Mouse (Mus musculus) liver, embryonic 15.5 days (tissue): ENCODE results near the gene Mitf. TPM values are rescaled to one million over a fixed set of nuclear protein-coding genes. Genes with fewer than 3 reads are reported as not detected.

Source experiments
- ATAC-seq: fragments of 200-750 bp; cut with Nextera tagmentation; 2 replicates; pipeline ENCODE4 v1.8.0; 2017; ENCODE audit warnings: moderate number of reproducible peaks, mild to moderate bottlenecking, moderate library complexity; ENCODE audit not compliant: insufficient read depth
- H3K27ac ChIP-seq: fragments of 300-500 bp; sonication (generic); replicated peaks from 2 replicates; pipeline ENCODE4 v1.5.1; 2015; ENCODE audit warnings: mild to moderate bottlenecking, inconsistent platforms
- H3K27me3 ChIP-seq: fragments of 300-500 bp; sonication (generic); 2 replicates; pipeline ENCODE4 v1.6.1; 2015; ENCODE audit warnings: mild to moderate bottlenecking, inconsistent platforms
- H3K36me3 ChIP-seq: fragments of 300-500 bp; sonication (generic); replicated peaks from 2 replicates; pipeline ENCODE4 v1.6.1; 2015; ENCODE audit warnings: moderate library complexity, mild to moderate bottlenecking, inconsistent platforms
- H3K4me1 ChIP-seq: fragments of 300-500 bp; sonication (generic); replicated peaks from 2 replicates; pipeline ENCODE4 v1.6.1; 2015; ENCODE audit warnings: inconsistent platforms
- H3K4me2 ChIP-seq: fragments of 300-500 bp; sonication (generic); 2 replicates; pipeline ENCODE4 v1.6.1; 2015; ENCODE audit warnings: moderate library complexity, mild to moderate bottlenecking, inconsistent platforms
- H3K4me3 ChIP-seq: fragments of 300-500 bp; sonication (generic); replicated peaks from 2 replicates; pipeline ENCODE4 v1.5.1; 2015; ENCODE audit warnings: mild to moderate bottlenecking, inconsistent platforms
- H3K9ac ChIP-seq: fragments of 300-500 bp; sonication (generic); 2 replicates; pipeline ENCODE4 v1.6.1; 2015; ENCODE audit warnings: moderate library complexity, mild to moderate bottlenecking, inconsistent platforms
- H3K9me3 ChIP-seq: fragments of 300-500 bp; sonication (generic); replicated peaks from 2 replicates; pipeline ENCODE4 v1.6.1; 2016; ENCODE audit warnings: inconsistent platforms
- WGBS: fragments of 180-500 bp; shearing (Covaris S2); methylation state at CpG from one replicate; pipeline ENCODE4 v1.1.7; 2015; ENCODE audit warnings: mixed read lengths; ENCODE audit not compliant: insufficient replicate concordance; 5-methylcytosine and 5-hydroxymethylcytosine counted together
- polyA plus RNA-seq: library from polyadenylated mRNA; unstranded; fragments of >200 nt; fragmentation: Nextera tagmentation; extraction: Ambion mirVana; gene quantifications from 2 replicates; pipeline ENCODE4 v1.2.1, GENCODE M21; 2015

The Mitf gene
- polyA plus RNA-seq, 1 experiment from 2014 or later, result 0.51 TPM

DNA sequence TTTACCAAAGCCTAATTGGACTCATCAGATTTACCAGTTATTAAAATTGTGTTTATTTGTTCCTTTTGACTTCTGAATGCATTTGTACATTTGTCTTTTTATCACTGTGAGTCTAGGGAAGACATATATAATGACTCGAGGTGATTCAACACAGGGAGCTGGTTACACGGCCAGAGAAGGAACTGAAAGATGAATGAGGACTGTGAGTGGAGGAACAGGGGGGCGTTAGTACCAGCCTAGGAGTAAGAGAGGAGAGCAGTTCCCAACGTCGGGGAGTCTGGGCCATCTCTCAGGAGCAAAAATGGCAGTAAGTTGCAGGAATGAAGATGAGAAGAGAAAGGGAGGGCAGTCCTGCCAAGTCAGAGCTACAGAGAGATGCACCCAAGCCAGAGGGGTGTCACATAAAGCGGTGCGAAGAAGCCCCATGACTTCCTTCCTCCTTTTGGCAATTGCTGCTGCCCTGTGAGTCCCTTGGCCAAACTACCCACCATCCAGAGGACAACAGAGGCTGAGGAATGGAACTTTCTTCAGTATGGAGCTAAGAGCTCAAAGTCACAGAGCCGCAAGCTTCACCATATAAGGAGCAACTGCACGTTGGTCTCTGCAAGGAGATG is 18.4 kb upstream of the Mitf start:
- no peak overlapping the region for H3K27ac ChIP-seq
- WGBS, result 36% methylated on average over 9 of the region's 9 CpGs
- H3K4me3 ChIP-seq, result no peak overlapping the region
- ATAC-seq, result no peak
- no peak overlapping the region for H3K9ac ChIP-seq
- no peaks in the 10 kb centered on the region for H3K9me3 ChIP-seq
- no peaks in the 10 kb centered on the region for H3K36me3 ChIP-seq
- no peaks in the 10 kb centered on the region for H3K4me1 ChIP-seq
- H3K4me2 ChIP-seq, result no peak overlapping the region
- H3K27me3 ChIP-seq, result no peaks in the 10 kb centered on the region

DNA sequence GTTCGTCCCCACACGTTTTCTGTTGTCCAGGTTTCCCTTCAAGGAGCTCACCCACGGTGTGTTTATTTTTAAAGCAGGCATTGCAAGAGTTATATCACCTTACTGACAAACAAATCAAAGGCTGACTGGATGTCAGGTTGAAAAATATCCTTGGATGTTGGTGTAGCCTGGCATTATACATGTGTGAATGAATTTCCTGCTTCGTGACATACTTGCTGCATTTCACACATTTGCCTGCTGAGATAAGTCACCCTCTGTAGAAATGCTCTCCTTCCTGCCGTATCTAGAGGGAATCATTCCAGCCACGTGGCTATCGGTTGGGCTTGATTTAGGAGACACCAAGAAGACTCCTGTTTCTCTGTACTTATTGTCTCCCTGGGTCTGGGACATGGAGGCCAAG is 17.2 kb upstream of the Mitf start:
- Histone ChIP-seq H3K36me3 (no peaks in the 10 kb centered on the region), H3K4me3 (no peak overlapping the region), H3K4me2 (no peak overlapping the region), H3K27ac (no peak overlapping the region), H3K9ac (no peak overlapping the region), H3K27me3 (no peaks in the 10 kb centered on the region), H3K4me1 (no peaks in the 10 kb centered on the region), H3K9me3 (no peaks in the 10 kb centered on the region)
- no peak for ATAC-seq
- WGBS, result 43% methylated on average over 7 of the region's 7 CpGs

DNA sequence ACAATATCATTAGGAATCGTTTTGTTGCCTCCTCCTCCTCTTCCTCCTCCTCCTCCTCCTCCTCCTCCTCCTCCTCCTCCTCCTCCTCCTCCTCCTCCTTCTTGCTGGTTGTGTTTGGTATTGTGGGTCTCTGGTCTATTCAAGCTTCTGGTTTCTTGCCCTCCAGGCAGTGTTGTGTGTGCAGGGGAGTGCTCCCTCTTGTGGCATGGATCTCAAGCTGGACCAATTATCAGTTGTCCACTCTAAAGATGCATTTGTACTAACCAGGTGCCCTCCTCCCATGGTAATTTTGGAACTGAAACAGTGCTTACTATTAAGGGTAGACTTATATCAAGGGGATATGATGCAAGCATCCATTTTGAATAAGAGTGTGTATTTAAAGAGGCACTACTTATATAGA is 14.7 kb upstream of the Mitf start:
- no peak overlapping the region for H3K4me2 ChIP-seq
- no peak for ATAC-seq
- no peak overlapping the region for H3K9ac ChIP-seq
- H3K27ac ChIP-seq, result no peak overlapping the region
- H3K4me3 ChIP-seq, result no peak overlapping the region
- H3K9me3 ChIP-seq, result no peaks in the 10 kb centered on the region
- WGBS, result 27% methylated on average over 1 of the region's 1 CpGs
- H3K27me3 ChIP-seq, result no peaks in the 10 kb centered on the region
- no peaks in the 10 kb centered on the region for H3K4me1 ChIP-seq
- H3K36me3 ChIP-seq, result no peaks in the 10 kb centered on the region

DNA sequence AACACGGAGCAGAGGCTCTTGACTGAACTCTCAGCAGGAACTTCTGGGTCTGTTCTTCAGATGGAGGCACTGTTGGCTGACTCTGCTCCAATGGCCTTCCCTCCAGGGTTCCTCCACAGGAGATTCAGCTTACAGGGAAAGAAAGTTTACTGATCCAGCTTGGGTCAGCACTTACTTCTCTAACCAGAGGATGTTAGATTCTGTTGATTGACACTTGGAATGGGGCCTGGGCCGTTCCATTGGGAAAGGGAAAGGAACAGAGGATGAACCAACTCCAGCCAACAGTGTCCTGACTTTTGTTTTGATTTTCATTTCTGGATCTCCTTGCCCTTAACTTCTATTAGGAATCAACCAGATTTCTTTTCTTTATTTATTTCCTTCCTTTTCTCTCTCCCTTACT is 11.7 kb upstream of the Mitf start:
- H3K4me2 ChIP-seq, result no peak overlapping the region
- 30% methylated on average over 2 of the region's 2 CpGs for WGBS
- H3K4me1 ChIP-seq, result no peaks in the 10 kb centered on the region
- no peaks in the 10 kb centered on the region for H3K36me3 ChIP-seq
- no peak overlapping the region for H3K9ac ChIP-seq
- no peak overlapping the region for H3K4me3 ChIP-seq
- no peak overlapping the region for H3K27ac ChIP-seq
- H3K27me3 ChIP-seq, result no peaks in the 10 kb centered on the region
- no peaks in the 10 kb centered on the region for H3K9me3 ChIP-seq
- no peak for ATAC-seq

DNA sequence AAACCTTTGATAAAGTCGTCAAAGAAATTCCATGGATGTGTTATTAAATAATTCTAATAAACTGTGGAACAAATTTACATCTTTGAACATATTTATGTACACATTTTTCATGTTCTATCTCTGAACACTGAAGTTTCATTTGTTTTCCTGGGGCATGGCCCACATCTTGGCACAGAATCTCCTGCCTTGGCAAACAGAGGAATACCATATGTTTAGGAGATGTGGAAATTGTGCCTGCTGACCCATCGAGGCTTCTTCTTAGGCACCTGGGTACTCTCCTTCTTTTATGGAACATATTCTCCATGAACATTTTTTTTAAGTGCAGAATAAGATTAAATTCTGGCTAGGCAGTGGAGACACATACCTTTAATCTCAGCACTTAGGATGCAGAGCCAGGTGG is 6.2 kb upstream of the Mitf start:
- no peaks in the 10 kb centered on the region for H3K36me3 ChIP-seq
- no peaks in the 10 kb centered on the region for H3K4me1 ChIP-seq
- no peak for ATAC-seq
- no peaks in the 10 kb centered on the region for H3K27me3 ChIP-seq
- 44% methylated on average over 2 of the region's 2 CpGs for WGBS
- H3K27ac ChIP-seq, result no peak overlapping the region
- no peak overlapping the region for H3K4me3 ChIP-seq
- no peak overlapping the region for H3K9ac ChIP-seq
- no peaks in the 10 kb centered on the region for H3K9me3 ChIP-seq
- no peak overlapping the region for H3K4me2 ChIP-seq

DNA sequence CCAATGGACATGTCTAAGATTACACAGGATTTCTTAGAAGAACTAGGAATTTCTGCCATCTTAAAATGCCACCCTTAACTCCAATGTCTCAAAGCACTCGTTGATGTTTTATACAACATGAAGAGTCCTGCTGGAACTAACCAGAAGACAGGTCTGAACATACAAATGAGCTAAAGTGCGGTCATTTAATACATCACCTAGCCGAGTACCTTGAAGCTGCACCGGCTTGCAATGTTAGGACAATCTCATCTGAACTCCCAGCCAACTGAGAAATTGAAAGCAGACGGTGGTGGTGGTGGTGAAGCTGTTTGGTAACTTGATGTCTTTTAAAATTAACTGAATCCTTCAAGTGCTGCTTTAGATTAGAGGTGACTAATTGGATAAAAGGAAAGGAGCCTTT is 801 bp upstream of the Mitf start:
- Histone ChIP-seq H3K4me2 (peak overlapping the region; percentile 91), H3K27ac (no peak overlapping the region), H3K9me3 (no peaks in the 10 kb centered on the region), H3K36me3 (no peaks in the 10 kb centered on the region), H3K4me1 (peaks cover 6% of the 10 kb centered on the region), H3K4me3 (peak overlapping the region; percentile 68), H3K9ac (peak overlapping the region; percentile 40), H3K27me3 (no peaks in the 10 kb centered on the region)
- ATAC-seq, result no peak
- 45% methylated on average over 5 of the region's 5 CpGs for WGBS

DNA sequence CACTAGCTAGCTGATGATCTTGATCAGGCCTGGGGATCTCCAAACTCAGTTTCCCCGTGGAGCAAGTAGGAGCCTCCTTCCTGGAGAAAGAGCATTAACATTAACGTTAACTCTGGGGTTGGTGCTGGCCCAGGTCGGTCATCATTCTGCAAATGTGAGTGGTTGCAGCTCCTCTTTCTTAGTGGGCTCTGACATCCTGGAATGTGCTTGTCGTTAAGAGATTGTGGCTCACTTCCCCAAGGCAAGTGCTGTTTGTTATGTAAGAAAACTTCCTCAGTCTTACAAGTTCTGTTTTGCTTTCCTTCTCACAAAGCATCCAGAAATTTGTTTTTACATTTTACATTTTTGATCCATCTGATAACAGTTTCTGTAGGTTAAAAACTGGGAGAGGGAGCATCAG is 7.3 kb downstream of the Mitf start:
- no peaks in the 10 kb centered on the region for H3K9me3 ChIP-seq
- H3K27ac ChIP-seq, result no peak overlapping the region
- no peak overlapping the region for H3K9ac ChIP-seq
- ATAC-seq, result no peak
- no peaks in the 10 kb centered on the region for H3K27me3 ChIP-seq
- no peak overlapping the region for H3K4me2 ChIP-seq
- H3K4me1 ChIP-seq, result no peaks in the 10 kb centered on the region
- 19% methylated on average over 4 of the region's 4 CpGs for WGBS
- no peak overlapping the region for H3K4me3 ChIP-seq
- no peaks in the 10 kb centered on the region for H3K36me3 ChIP-seq

DNA sequence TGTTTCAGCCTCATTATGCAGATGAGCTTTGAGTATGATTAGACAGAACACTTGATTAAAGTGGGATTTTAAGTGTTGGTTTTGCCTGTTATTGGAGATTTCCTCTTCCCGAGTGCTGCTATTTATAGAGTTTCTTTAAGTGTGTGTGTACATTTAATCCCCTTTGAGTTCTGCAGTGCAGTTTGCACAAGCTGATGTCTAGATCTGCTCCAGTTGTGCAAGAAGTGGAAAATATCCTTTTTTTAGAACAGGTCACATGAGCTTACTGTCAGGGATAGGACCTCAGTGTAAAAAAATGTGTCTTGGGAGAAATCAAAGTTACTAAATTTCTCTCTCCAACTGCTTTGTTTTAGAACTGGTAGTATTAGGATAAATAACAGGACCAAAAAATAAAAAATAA is 8.9 kb downstream of the Mitf start:
- no peak overlapping the region for H3K4me2 ChIP-seq
- H3K9me3 ChIP-seq, result no peaks in the 10 kb centered on the region
- H3K4me3 ChIP-seq, result no peak overlapping the region
- no peaks in the 10 kb centered on the region for H3K27me3 ChIP-seq
- ATAC-seq, result no peak
- no peak overlapping the region for H3K9ac ChIP-seq
- H3K4me1 ChIP-seq, result no peaks in the 10 kb centered on the region
- no peaks in the 10 kb centered on the region for H3K36me3 ChIP-seq
- no peak overlapping the region for H3K27ac ChIP-seq
- 40% methylated on average over 1 of the region's 1 CpGs for whole genome bisulfite sequencing

DNA sequence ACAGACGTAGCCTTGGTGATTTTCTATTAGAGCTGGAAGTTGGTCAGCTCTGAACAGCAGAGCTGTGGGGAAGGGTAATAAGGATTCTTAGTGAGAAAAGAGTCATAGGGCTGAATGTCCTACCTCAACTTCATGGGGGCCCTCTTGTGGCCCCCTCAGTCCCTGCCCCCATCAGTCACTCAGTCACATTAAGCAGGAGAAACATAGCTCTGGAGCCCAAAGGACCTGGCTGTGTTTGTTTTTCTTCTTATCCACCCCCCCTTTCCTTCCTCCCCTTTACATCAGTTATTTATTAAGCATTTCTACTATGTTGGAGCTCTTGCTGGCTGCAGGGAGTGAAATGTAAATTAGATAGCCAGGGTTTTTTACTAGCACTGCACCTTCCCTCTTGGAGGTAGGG is 10.0 kb downstream of the Mitf start:
- Histone ChIP-seq H3K4me1 (no peaks in the 10 kb centered on the region), H3K4me3 (no peak overlapping the region), H3K9me3 (no peaks in the 10 kb centered on the region), H3K9ac (no peak overlapping the region), H3K27ac (no peak overlapping the region), H3K36me3 (no peaks in the 10 kb centered on the region), H3K4me2 (no peak overlapping the region), H3K27me3 (no peaks in the 10 kb centered on the region)
- no peak for ATAC-seq
- WGBS, result 72% methylated on average over 1 of the region's 1 CpGs

DNA sequence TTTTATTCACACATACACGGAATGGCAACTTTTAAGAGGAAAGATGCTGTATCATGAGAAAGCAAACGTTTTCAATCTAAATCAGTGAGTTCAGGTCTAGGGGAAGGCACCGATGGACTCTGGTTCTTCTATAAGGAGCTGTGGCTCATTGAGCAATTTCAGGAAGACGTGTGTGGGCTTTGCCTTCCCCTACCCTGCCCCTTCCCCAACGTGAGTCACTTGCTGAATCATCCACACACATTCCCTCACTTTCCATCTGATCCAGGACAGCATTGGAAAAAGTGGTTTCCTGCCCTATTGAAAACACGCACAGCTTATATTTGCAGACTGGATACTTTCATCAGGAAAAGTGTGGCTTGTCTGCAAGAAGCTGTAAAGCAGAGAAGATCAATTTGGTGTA is 11.3 kb downstream of the Mitf start:
- no peaks in the 10 kb centered on the region for H3K27me3 ChIP-seq
- H3K4me1 ChIP-seq, result no peaks in the 10 kb centered on the region
- H3K36me3 ChIP-seq, result no peaks in the 10 kb centered on the region
- no peak for ATAC-seq
- H3K4me3 ChIP-seq, result no peak overlapping the region
- 25% methylated on average over 6 of the region's 6 CpGs for WGBS
- H3K27ac ChIP-seq, result no peak overlapping the region
- H3K9me3 ChIP-seq, result no peaks in the 10 kb centered on the region
- no peak overlapping the region for H3K9ac ChIP-seq
- H3K4me2 ChIP-seq, result no peak overlapping the region

DNA sequence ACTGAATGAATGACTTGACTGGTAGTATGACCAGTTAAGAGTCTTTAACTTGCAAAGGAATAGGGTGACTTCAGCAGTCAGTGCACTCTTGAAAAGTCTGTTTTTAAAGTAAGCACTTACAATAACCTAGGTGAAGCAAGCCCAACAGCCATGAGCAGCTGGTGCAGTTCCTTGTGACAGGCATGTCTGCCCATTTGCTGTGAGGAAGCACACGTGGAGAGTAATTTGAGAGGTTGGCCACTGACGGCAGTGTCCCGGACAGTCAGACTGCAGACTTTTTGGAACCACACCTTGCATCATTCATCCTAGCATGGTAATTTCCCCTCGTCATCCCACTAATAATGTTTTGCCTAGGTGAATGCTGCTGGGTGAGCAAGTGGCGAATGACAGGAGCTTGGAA is 12.1 kb downstream of the Mitf start:
- no peaks in the 10 kb centered on the region for H3K4me1 ChIP-seq
- H3K9me3 ChIP-seq, result no peaks in the 10 kb centered on the region
- H3K27ac ChIP-seq, result no peak overlapping the region
- ATAC-seq, result no peak
- H3K4me3 ChIP-seq, result no peak overlapping the region
- H3K9ac ChIP-seq, result no peak overlapping the region
- no peak overlapping the region for H3K4me2 ChIP-seq
- no peaks in the 10 kb centered on the region for H3K36me3 ChIP-seq
- 56% methylated on average over 5 of the region's 5 CpGs for WGBS
- no peaks in the 10 kb centered on the region for H3K27me3 ChIP-seq

DNA sequence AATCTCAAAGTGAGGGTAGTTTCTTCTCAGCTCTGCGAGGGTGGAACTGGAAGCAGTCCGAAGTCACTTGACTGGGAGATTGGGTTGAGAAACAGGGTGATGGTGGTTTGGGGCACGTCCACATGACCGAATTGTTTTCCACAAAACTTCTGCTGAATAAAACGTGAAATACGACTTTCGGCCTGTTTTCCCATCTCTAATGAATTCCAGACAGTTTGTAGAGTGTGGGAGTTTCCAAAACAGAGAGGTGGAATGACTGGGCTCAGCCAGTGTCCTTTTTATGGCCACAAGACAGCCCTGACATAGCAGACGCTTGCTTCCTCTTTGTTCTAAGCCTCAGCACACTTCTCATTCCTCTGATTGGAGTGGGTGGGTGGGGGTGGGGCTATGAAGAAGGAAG is 13.7 kb downstream of the Mitf start:
- Histone ChIP-seq H3K36me3 (no peaks in the 10 kb centered on the region), H3K27me3 (no peaks in the 10 kb centered on the region), H3K4me2 (no peak overlapping the region), H3K4me3 (no peak overlapping the region), H3K4me1 (no peaks in the 10 kb centered on the region), H3K27ac (no peak overlapping the region; the same call in 1 of the 2 replicates), H3K9me3 (no peaks in the 10 kb centered on the region), H3K9ac (no peak overlapping the region)
- WGBS, result 58% methylated on average over 8 of the region's 8 CpGs
- ATAC-seq, result peak; percentile 42; the same call in 1 of the 2 replicates
